Mouse (Mus musculus): ENCODE results near the gene Etv6. TPM values are rescaled to one million over a fixed set of nuclear protein-coding genes. Genes with fewer than 3 reads are reported as not detected.

The Etv6 gene
- polyA plus RNA-seq, 1 experiment from 2014 or later: 20.0 TPM

DNA sequence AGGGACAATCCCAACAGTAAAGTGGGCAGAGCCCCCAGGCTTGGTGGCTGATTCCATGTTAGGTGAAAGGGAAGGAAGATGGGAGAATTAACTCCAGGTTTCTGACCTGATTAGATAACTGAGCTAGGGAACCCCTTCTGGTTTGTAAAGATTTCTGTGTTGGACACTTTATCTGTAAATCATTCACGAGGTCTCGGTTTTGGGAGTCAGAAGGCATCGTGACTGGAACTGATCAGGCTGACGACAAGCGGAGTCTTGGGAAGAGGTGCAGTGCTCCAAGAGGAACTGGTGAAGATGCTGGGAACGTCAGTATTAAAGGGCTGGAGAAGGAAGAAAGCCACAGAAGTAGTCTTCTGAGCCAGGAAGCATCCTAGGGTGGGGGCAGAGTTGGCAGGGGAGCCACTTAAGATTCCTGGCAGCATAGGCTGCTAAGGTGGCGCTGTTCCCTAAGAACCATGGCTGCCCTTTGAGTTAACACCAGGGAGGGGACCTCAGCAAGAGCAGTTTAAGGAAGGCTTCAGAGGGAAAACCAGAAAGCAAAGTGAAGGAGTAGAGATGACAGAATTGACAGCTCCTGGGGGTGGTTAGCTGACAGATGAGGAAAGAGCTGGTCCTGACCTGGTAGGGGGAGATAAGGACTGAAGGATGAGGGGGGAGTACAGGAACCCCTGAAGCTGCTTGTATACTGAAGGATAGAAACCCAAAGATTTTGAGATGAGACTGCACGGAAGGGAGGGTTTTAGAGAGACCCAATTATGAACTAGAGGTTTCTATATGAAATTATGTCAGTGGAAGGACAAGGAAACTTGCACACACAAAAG lies 191.1 kb downstream of the Etv6 start:
- Histone ChIP-seq H3K4me1 (ENCODE audit: control insufficient read depth, insufficient read depth, low read length) (no peaks in the 10 kb centered on the region), H3K4me3 (ENCODE audit: low read depth, low read length) (no peak overlapping the region), H3K4me2 (ENCODE audit: low read depth, severe bottlenecking) (no peak overlapping the region), H3K27ac (replicated peaks; ENCODE audit: low read depth, low read length) (no peak overlapping the region), H3K36me3 (ENCODE audit: control insufficient read depth, insufficient read depth, low read length) (peaks cover 2% of the 10 kb centered on the region; the same call in 1 of the 2 replicates), H3K27me3 (ENCODE audit: control insufficient read depth, insufficient read depth, low read length) (no peaks in the 10 kb centered on the region), H3K9ac (ENCODE audit: low read length) (no peak overlapping the region), H3K9me3 (ENCODE audit: control insufficient read depth, low read length) (no peaks in the 10 kb centered on the region)
- DNase-seq (ENCODE audit: low spot score): no peak
- ATAC-seq (ENCODE audit: insufficient number of reproducible peaks, low FRiP score, low TSS enrichment, low read depth): no peak
- WGBS: 87% methylated on average over 8 of the region's 8 CpGs

DNA sequence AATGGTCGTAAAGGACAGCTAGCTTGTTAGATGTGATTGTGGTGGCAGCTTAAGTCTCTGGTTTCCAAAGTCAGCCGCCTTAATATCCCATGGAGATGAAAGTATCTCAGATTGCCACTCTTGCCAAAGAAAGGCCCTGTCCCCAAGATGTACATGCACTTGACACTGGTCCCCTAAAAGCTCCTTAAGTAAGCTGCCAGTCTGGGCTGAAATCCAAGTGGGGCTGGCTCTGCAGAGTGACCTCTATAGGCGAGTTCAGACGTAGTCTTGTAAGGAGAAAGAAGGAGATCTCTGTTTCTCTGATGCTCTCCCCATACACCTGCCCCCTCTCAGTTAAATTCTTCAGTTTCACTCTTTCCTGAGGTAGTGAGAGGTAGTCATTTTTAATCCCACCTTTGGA lies 200.8 kb downstream of the Etv6 start:
- H3K27ac ChIP-seq (replicated peaks; ENCODE audit: low read depth, low read length): no peak overlapping the region
- H3K4me3 ChIP-seq (ENCODE audit: low read depth, low read length): no peak overlapping the region
- ATAC-seq (ENCODE audit: insufficient number of reproducible peaks, low FRiP score, low TSS enrichment, low read depth) (no peak), DNase-seq (ENCODE audit: low spot score) (no peak)
- H3K27me3 ChIP-seq (ENCODE audit: control insufficient read depth, insufficient read depth, low read length): no peaks in the 10 kb centered on the region
- WGBS: 74% methylated on average over 4 of the region's 4 CpGs
- peaks cover 5% of the 10 kb centered on the region; the same call in 1 of the 2 replicates for H3K36me3 ChIP-seq (ENCODE audit: control insufficient read depth, insufficient read depth, low read length)
- H3K9ac ChIP-seq (ENCODE audit: low read length): no peak overlapping the region
- H3K4me2 ChIP-seq (ENCODE audit: low read depth, severe bottlenecking): no peak overlapping the region
- H3K4me1 ChIP-seq (ENCODE audit: control insufficient read depth, insufficient read depth, low read length): no peaks in the 10 kb centered on the region
- H3K9me3 ChIP-seq (ENCODE audit: control insufficient read depth, low read length): no peaks in the 10 kb centered on the region; the same call in 1 of the 2 replicates

DNA sequence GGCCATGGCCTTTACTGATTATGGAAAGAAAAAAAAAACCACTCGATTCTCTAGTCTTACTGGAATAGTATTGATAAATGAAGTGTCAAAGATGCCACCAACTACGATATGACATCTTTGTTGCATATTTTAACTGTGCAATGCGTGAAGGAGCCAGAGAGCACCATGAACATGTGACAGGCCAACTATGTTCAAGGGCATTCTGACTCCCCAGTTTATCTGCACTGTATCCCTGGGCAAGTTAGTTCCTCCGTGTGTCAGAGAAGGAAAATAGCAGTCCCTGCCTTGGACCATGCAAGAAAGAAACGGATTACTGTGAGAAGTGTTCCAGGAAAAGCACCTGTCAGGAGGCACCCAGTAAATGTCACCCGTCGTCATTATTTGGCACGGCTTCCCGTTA lies 203.0 kb downstream of the Etv6 start:
- no peaks in the 10 kb centered on the region; the same call in 1 of the 2 replicates for H3K9me3 ChIP-seq (ENCODE audit: control insufficient read depth, low read length)
- H3K27me3 ChIP-seq (ENCODE audit: control insufficient read depth, insufficient read depth, low read length): no peaks in the 10 kb centered on the region
- no peak overlapping the region for H3K9ac ChIP-seq (ENCODE audit: low read length)
- no peak overlapping the region for H3K27ac ChIP-seq (replicated peaks; ENCODE audit: low read depth, low read length)
- no peak overlapping the region for H3K4me3 ChIP-seq (ENCODE audit: low read depth, low read length)
- ATAC-seq (ENCODE audit: insufficient number of reproducible peaks, low FRiP score, low TSS enrichment, low read depth) (no peak), DNase-seq (ENCODE audit: low spot score) (no peak)
- 87% methylated on average over 9 of the region's 9 CpGs for WGBS
- H3K4me2 ChIP-seq (ENCODE audit: low read depth, severe bottlenecking): no peak overlapping the region
- no peaks in the 10 kb centered on the region for H3K4me1 ChIP-seq (ENCODE audit: control insufficient read depth, insufficient read depth, low read length)
- H3K36me3 ChIP-seq (ENCODE audit: control insufficient read depth, insufficient read depth, low read length): peaks cover 5% of the 10 kb centered on the region; the same call in 1 of the 2 replicates

DNA sequence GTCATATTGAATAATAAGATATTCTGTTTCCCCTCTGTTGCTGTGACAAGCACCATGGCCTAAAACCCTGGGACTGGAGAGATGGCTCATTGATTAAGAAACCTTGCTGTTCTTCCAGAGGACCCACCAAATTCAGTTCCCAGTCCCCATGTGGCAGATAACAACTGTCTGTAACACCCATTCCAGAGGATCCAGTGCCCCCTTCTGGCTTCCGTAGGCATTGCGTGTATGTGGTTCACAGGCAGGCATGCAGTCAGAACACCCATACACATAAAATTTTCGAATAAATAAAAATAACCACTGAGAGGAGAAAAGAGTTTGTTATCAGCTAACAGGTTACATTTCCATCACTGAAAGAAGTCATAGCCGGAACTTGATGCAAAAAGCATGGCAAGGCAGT lies 205.5 kb downstream of the Etv6 start:
- H3K4me1 ChIP-seq (ENCODE audit: control insufficient read depth, insufficient read depth, low read length): no peaks in the 10 kb centered on the region
- WGBS: 95% methylated on average over 4 of the region's 4 CpGs
- DNase-seq (ENCODE audit: low spot score): peak; percentile 38
- ATAC-seq (ENCODE audit: insufficient number of reproducible peaks, low FRiP score, low TSS enrichment, low read depth): no peak
- H3K4me2 ChIP-seq (ENCODE audit: low read depth, severe bottlenecking): no peak overlapping the region
- H3K9ac ChIP-seq (ENCODE audit: low read length): no peak overlapping the region
- no peaks in the 10 kb centered on the region for H3K27me3 ChIP-seq (ENCODE audit: control insufficient read depth, insufficient read depth, low read length)
- no peak overlapping the region for H3K4me3 ChIP-seq (ENCODE audit: low read depth, low read length)
- H3K36me3 ChIP-seq (ENCODE audit: control insufficient read depth, insufficient read depth, low read length): peaks cover 5% of the 10 kb centered on the region; the same call in 1 of the 2 replicates
- H3K27ac ChIP-seq (replicated peaks; ENCODE audit: low read depth, low read length): no peak overlapping the region
- no peaks in the 10 kb centered on the region; the same call in 1 of the 2 replicates for H3K9me3 ChIP-seq (ENCODE audit: control insufficient read depth, low read length)

DNA sequence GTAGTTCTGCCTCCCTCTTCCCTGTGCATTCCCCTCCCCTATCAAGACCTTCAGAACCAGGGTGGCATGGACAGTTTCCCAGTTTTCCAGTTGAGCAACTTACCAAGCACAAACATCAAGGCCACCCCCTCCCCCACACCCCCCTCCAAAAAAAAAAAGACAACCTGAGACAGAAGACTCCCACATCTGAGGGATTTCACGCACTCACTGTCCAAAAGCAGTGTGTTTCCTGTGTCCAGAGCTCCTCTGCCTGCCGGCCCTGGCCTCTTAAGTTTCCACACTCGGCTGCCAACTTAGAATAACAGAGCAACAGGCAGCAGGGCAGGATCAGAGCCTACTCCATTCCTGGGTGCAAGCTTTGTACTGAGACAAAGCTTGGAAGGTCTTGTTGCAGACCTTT lies 207.6 kb downstream of the Etv6 start:
- no peak overlapping the region for H3K4me3 ChIP-seq (ENCODE audit: low read depth, low read length)
- H3K27me3 ChIP-seq (ENCODE audit: control insufficient read depth, insufficient read depth, low read length): no peaks in the 10 kb centered on the region
- H3K4me1 ChIP-seq (ENCODE audit: control insufficient read depth, insufficient read depth, low read length): no peaks in the 10 kb centered on the region
- WGBS: 67% methylated on average over 3 of the region's 3 CpGs
- peaks cover 5% of the 10 kb centered on the region; the same call in 1 of the 2 replicates for H3K36me3 ChIP-seq (ENCODE audit: control insufficient read depth, insufficient read depth, low read length)
- no peak overlapping the region for H3K4me2 ChIP-seq (ENCODE audit: low read depth, severe bottlenecking)
- no peak for ATAC-seq (ENCODE audit: insufficient number of reproducible peaks, low FRiP score, low TSS enrichment, low read depth)
- no peak overlapping the region for H3K27ac ChIP-seq (replicated peaks; ENCODE audit: low read depth, low read length)
- no peaks in the 10 kb centered on the region; the same call in 1 of the 2 replicates for H3K9me3 ChIP-seq (ENCODE audit: control insufficient read depth, low read length)
- H3K9ac ChIP-seq (ENCODE audit: low read length): no peak overlapping the region
- no peak for DNase-seq (ENCODE audit: low spot score)

DNA sequence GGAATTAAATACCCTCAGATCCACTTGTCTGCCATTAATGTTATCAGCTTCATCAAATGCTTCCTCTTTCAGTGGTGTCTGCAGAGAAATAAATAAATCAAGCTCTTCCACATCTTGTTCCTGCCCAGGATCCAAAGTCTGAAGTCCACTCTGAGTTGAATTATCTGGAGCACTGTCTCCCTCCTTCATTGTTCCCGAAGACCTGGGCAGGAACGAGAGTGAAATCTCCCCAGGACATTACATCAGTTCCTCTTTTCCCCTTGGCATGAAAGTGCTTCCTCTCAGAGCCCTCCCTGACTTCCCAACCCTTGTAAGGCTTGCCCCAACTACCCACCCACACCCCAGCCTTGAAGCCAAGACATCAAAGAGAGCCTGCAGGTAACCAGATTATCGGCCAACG lies 208.0 kb downstream of the Etv6 start:
- H3K4me2 ChIP-seq (ENCODE audit: low read depth, severe bottlenecking): no peak overlapping the region
- no peak overlapping the region for H3K4me3 ChIP-seq (ENCODE audit: low read depth, low read length)
- no peak overlapping the region for H3K9ac ChIP-seq (ENCODE audit: low read length)
- no peaks in the 10 kb centered on the region; the same call in 1 of the 2 replicates for H3K9me3 ChIP-seq (ENCODE audit: control insufficient read depth, low read length)
- no peaks in the 10 kb centered on the region for H3K4me1 ChIP-seq (ENCODE audit: control insufficient read depth, insufficient read depth, low read length)
- ATAC-seq (ENCODE audit: insufficient number of reproducible peaks, low FRiP score, low TSS enrichment, low read depth): no peak
- peaks cover 5% of the 10 kb centered on the region; the same call in 1 of the 2 replicates for H3K36me3 ChIP-seq (ENCODE audit: control insufficient read depth, insufficient read depth, low read length)
- no peaks in the 10 kb centered on the region for H3K27me3 ChIP-seq (ENCODE audit: control insufficient read depth, insufficient read depth, low read length)
- WGBS: 82% methylated on average over 4 of the region's 4 CpGs
- no peak for DNase-seq (ENCODE audit: low spot score)
- H3K27ac ChIP-seq (replicated peaks; ENCODE audit: low read depth, low read length): no peak overlapping the region

DNA sequence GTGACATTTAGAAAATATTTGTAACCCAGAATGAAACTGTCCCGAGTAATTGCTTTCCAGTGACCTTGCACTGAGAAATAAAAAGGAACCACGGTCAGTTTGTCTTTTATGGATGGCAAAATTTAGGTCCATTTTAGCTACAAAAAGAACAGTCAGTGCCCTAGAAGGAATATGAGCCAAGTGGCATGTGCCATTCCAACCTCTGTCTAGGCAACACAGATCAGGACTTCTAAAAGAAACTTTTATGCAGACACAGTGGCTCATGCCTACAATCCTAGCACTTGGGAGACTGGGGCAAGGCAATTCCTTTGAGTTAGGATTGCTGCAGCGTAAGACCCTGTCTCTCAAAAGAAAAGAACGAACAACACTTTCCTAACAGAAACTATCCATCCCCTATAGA lies 208.6 kb downstream of the Etv6 start:
- DNase-seq (ENCODE audit: low spot score) (no peak), ATAC-seq (ENCODE audit: insufficient number of reproducible peaks, low FRiP score, low TSS enrichment, low read depth) (no peak)
- peaks cover 9% of the 10 kb centered on the region; the same call in 1 of the 2 replicates for H3K36me3 ChIP-seq (ENCODE audit: control insufficient read depth, insufficient read depth, low read length)
- no peaks in the 10 kb centered on the region for H3K4me1 ChIP-seq (ENCODE audit: control insufficient read depth, insufficient read depth, low read length)
- H3K9ac ChIP-seq (ENCODE audit: low read length): no peak overlapping the region
- no peak overlapping the region for H3K27ac ChIP-seq (replicated peaks; ENCODE audit: low read depth, low read length)
- WGBS: 96% methylated on average over 4 of the region's 4 CpGs
- no peaks in the 10 kb centered on the region for H3K27me3 ChIP-seq (ENCODE audit: control insufficient read depth, insufficient read depth, low read length)
- H3K4me2 ChIP-seq (ENCODE audit: low read depth, severe bottlenecking): no peak overlapping the region
- H3K9me3 ChIP-seq (ENCODE audit: control insufficient read depth, low read length): no peaks in the 10 kb centered on the region; the same call in 1 of the 2 replicates
- H3K4me3 ChIP-seq (ENCODE audit: low read depth, low read length): no peak overlapping the region

DNA sequence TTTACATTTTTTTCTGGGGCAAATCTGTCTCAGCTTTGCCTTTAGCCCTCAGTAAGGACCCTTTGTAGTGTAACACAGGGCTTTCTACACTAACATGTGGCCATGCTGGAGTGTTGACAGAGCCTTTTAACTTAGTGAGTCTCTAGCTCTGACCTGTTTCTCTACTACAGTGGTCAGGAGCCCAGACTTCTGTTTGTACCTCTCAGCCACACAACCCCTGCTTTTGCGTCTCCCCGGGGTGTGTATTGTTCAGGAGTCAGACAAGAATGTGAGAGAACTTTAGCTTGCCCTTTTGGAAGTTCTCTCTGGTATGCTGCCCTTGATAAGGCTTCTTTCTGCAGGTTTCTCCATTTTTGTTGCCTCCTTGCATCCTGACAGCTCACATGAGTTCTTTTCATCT lies 210.6 kb downstream of the Etv6 start:
- no peak overlapping the region for H3K27ac ChIP-seq (replicated peaks; ENCODE audit: low read depth, low read length)
- no peak overlapping the region for H3K4me2 ChIP-seq (ENCODE audit: low read depth, severe bottlenecking)
- DNase-seq (ENCODE audit: low spot score) (no peak), ATAC-seq (ENCODE audit: insufficient number of reproducible peaks, low FRiP score, low TSS enrichment, low read depth) (no peak)
- H3K4me1 ChIP-seq (ENCODE audit: control insufficient read depth, insufficient read depth, low read length): no peaks in the 10 kb centered on the region
- 72% methylated on average over 2 of the region's 2 CpGs for WGBS
- no peak overlapping the region for H3K9ac ChIP-seq (ENCODE audit: low read length)
- no peaks in the 10 kb centered on the region for H3K9me3 ChIP-seq (ENCODE audit: control insufficient read depth, low read length)
- peaks cover 4% of the 10 kb centered on the region; the same call in 1 of the 2 replicates for H3K36me3 ChIP-seq (ENCODE audit: control insufficient read depth, insufficient read depth, low read length)
- no peaks in the 10 kb centered on the region for H3K27me3 ChIP-seq (ENCODE audit: control insufficient read depth, insufficient read depth, low read length)
- no peak overlapping the region for H3K4me3 ChIP-seq (ENCODE audit: low read depth, low read length)
